Mouse (Mus musculus): ENCODE measurements around the gene Gm12216. TPM values are rescaled to one million over a fixed set of nuclear protein-coding genes. Genes with fewer than 3 reads are reported as not detected.

The Gm12216 gene
- total and polyA plus RNA-seq, 3 experiments = not detected

- Histone ChIP-seq H3K27ac (ENCODE audit: control insufficient read depth, low read depth, low read length) (no peak overlapping the region), H3K9me3 (replicated peaks; ENCODE audit: insufficient read depth, low read length) (no peaks in the 10 kb centered on the region), H3K27me3 (ENCODE audit: control insufficient read depth in 1 of 2, insufficient read depth in 2 of 2, low read length in 2 of 2) (peaks cover 3 to 4% of the 10 kb centered on the region in 2 experiments; a peak in 3 of 4 replicates), H3K4me3 (ENCODE audit: control insufficient read depth in 1 of 2, insufficient read depth in 1 of 2, low read depth in 2 of 2, low read length in 2 of 2) (no peak overlapping the region), H3K4me1 (ENCODE audit: control insufficient read depth in 1 of 2, insufficient read depth in 2 of 2, low read length in 2 of 2) (no peaks in the 10 kb centered on the region; a peak in 1 of 4 replicates), H3K9ac (ENCODE audit: control insufficient read depth, low read depth, low read length, poor library complexity, severe bottlenecking) (no peak overlapping the region), H3K79me2 (ENCODE audit: control insufficient read depth, insufficient read depth, low read length, poor library complexity) (no peaks in the 10 kb centered on the region), H3K36me3 (ENCODE audit: control insufficient read depth in 1 of 2, insufficient read depth in 2 of 2, low read length in 2 of 2) (no peaks in the 10 kb centered on the region)
- no peak for TF ChIP-seq ELF1 (IDR thresholded peaks at IDR 0.05; ENCODE audit: low read depth, low read length)
- no peak for DNase-seq (ENCODE audit: low read depth, low spot score)
Measured at GRCm38 (mm10) chr11:53804569-53805344, 54.3 kb downstream of the Gm12216 start.

- Histone ChIP-seq H3K79me2 (ENCODE audit: control insufficient read depth, insufficient read depth, low read length, poor library complexity) (no peaks in the 10 kb centered on the region), H3K27ac (ENCODE audit: control insufficient read depth, low read depth, low read length) (no peak overlapping the region), H3K36me3 (ENCODE audit: control insufficient read depth in 1 of 2, insufficient read depth in 2 of 2, low read length in 2 of 2) (no peaks in the 10 kb centered on the region), H3K9me3 (replicated peaks; ENCODE audit: insufficient read depth, low read length) (no peaks in the 10 kb centered on the region), H3K27me3 (ENCODE audit: control insufficient read depth in 1 of 2, insufficient read depth in 2 of 2, low read length in 2 of 2) (peaks cover 0 to 3% of the 10 kb centered on the region in 2 experiments; a peak in 2 of 4 replicates), H3K9ac (ENCODE audit: control insufficient read depth, low read depth, low read length, poor library complexity, severe bottlenecking) (no peak overlapping the region), H3K4me1 (ENCODE audit: control insufficient read depth in 1 of 2, insufficient read depth in 2 of 2, low read length in 2 of 2) (no peaks in the 10 kb centered on the region; a peak in 1 of 4 replicates), H3K4me3 (ENCODE audit: control insufficient read depth in 1 of 2, insufficient read depth in 1 of 2, low read depth in 2 of 2, low read length in 2 of 2) (no peak overlapping the region)
- no peak for TF ChIP-seq JUND (IDR thresholded peaks at IDR 0.05; ENCODE audit: low read depth, low read length)
- TF ChIP-seq POLR2A (IDR thresholded peaks at IDR 0.05; ENCODE audit: control insufficient read depth in 1 of 2, insufficient read depth in 1 of 2, low read depth in 1 of 2, low read length in 2 of 2, poor library complexity in 1 of 2) = no peak
- TF ChIP-seq TAL1 (IDR thresholded peaks at IDR 0.05; ENCODE audit: low read length) = no peak
- TF ChIP-seq CHD2 (IDR thresholded peaks at IDR 0.05; ENCODE audit: low read length) = no peak
- no peak for TF ChIP-seq MXI1 (IDR thresholded peaks at IDR 0.05; ENCODE audit: low read depth, low read length)
- no peak for TF ChIP-seq MYC (IDR thresholded peaks at IDR 0.05; ENCODE audit: low read depth, low read length)
- TF ChIP-seq RAD21 (IDR thresholded peaks at IDR 0.05; ENCODE audit: low read depth, low read length) = no peak
- DNase-seq (ENCODE audit: low read depth, low spot score) = no peak
Measured at GRCm38 (mm10) chr11:53803494-53803893, 55.6 kb downstream of the Gm12216 start.

DNA sequence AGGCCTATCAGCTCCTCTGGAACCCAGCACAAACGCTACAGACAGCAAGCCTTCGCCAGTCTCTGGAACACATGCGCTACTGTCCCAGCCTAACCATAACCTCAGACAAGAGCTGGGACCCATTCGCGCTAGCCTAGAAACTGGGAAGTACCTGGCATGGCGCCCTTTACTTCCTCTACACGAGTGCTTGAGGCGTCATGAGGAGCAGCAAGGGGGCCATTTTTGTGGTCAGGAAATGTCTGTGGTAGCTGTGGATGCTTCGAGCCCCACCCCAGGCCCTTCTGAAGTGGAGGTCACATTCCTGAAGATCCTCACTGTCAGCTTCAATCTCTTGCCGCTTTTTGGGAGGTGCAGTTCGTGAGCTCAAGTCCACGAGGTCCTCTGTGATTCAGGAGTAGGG, 56.0 kb downstream of the Gm12216 start:
- Histone ChIP-seq H3K36me3 (ENCODE audit: control insufficient read depth in 1 of 2, insufficient read depth in 2 of 2, low read length in 2 of 2) (no peaks in the 10 kb centered on the region), H3K9me3 (replicated peaks; ENCODE audit: insufficient read depth, low read length) (no peaks in the 10 kb centered on the region), H3K27ac (ENCODE audit: control insufficient read depth, low read depth, low read length) (no peak overlapping the region), H3K4me3 (ENCODE audit: control insufficient read depth in 1 of 2, insufficient read depth in 1 of 2, low read depth in 2 of 2, low read length in 2 of 2) (no peak overlapping the region), H3K79me2 (ENCODE audit: control insufficient read depth, insufficient read depth, low read length, poor library complexity) (no peaks in the 10 kb centered on the region), H3K4me1 (ENCODE audit: control insufficient read depth in 1 of 2, insufficient read depth in 2 of 2, low read length in 2 of 2) (no peaks in the 10 kb centered on the region; a peak in 1 of 4 replicates), H3K9ac (ENCODE audit: control insufficient read depth, low read depth, low read length, poor library complexity, severe bottlenecking) (no peak overlapping the region), H3K27me3 (ENCODE audit: control insufficient read depth in 1 of 2, insufficient read depth in 2 of 2, low read length in 2 of 2) (peaks cover 0 to 3% of the 10 kb centered on the region in 2 experiments; a peak in 2 of 4 replicates)
- no peak for TF ChIP-seq CTCF (IDR thresholded peaks at IDR 0.05 in 2 of 3, conservative IDR thresholded peaks at IDR 0.05 in 1 of 3; ENCODE audit: control insufficient read depth in 1 of 3, insufficient read depth in 1 of 3, low read depth in 2 of 3, low read length in 3 of 3, poor library complexity in 1 of 3, severe bottlenecking in 1 of 3)
- TF ChIP-seq NELFE (IDR thresholded peaks at IDR 0.05; ENCODE audit: low read depth, low read length) = no peak
- no peak for TF ChIP-seq SIN3A (IDR thresholded peaks at IDR 0.05; ENCODE audit: low read length)
- TF ChIP-seq MYC (IDR thresholded peaks at IDR 0.05; ENCODE audit: low read depth, low read length) = no peak
- no peak for TF ChIP-seq ZC3H11A (IDR thresholded peaks at IDR 0.05; ENCODE audit: low read depth, low read length)
- no peak for TF ChIP-seq MAX (IDR thresholded peaks at IDR 0.05; ENCODE audit: low read length)
- no peak for TF ChIP-seq E2F4 (IDR thresholded peaks at IDR 0.05; ENCODE audit: borderline replicate concordance, low read depth, low read length)
- no peak for TF ChIP-seq HCFC1 (IDR thresholded peaks at IDR 0.05; ENCODE audit: low read depth, low read length)
- no peak for TF ChIP-seq ZMIZ1 (IDR thresholded peaks at IDR 0.05; ENCODE audit: low read depth, low read length)
- TF ChIP-seq TBP (IDR thresholded peaks at IDR 0.05; ENCODE audit: low read depth, low read length) = no peak
- no peak for TF ChIP-seq MXI1 (IDR thresholded peaks at IDR 0.05; ENCODE audit: low read depth, low read length)
- no peak for TF ChIP-seq ELF1 (IDR thresholded peaks at IDR 0.05; ENCODE audit: low read depth, low read length)
- no peak for TF ChIP-seq TAL1 (IDR thresholded peaks at IDR 0.05; ENCODE audit: low read length)
- no peak for TF ChIP-seq USF2 (IDR thresholded peaks at IDR 0.05; ENCODE audit: borderline replicate concordance in 1 of 2, insufficient read depth in 1 of 2, low read depth in 1 of 2, low read length in 2 of 2)
- TF ChIP-seq RAD21 (IDR thresholded peaks at IDR 0.05; ENCODE audit: low read depth, low read length) = no peak
- no peak for TF ChIP-seq MYB (IDR thresholded peaks at IDR 0.05; ENCODE audit: low read depth, low read length)
- TF ChIP-seq GATA1 (IDR thresholded peaks at IDR 0.05; ENCODE audit: low read depth, low read length) = no peak
- no peak for TF ChIP-seq MEF2A (IDR thresholded peaks at IDR 0.05; ENCODE audit: extremely low read depth, insufficient replicate concordance, low read depth, low read length, poor library complexity, severe bottlenecking)
- peak; percentile 22 for DNase-seq (ENCODE audit: low read depth, low spot score)
